Mouse (Mus musculus): Measurements from ENCODE around the gene D7Ertd443e.

D7Ertd443e gene

GRCm38 (mm10) chr7:134229899-134230298 lies 155.6 kb downstream of the D7Ertd443e start:
- in situ Hi-C loops (cut with MboI, MseI): no loop called here

- in situ Hi-C loops (cut with MboI, MseI): no loop called here
Measured at GRCm38 (mm10) chr7:134227773-134228455, 157.5 kb downstream of the D7Ertd443e start.

GRCm38 (mm10) chr7:134227101-134227500 lies 158.4 kb downstream of the D7Ertd443e start:
- in situ Hi-C loops (cut with MboI, MseI): no loop called here

GRCm38 (mm10) chr7:134226231-134226630 lies 159.2 kb downstream of the D7Ertd443e start:
- in situ Hi-C loops (cut with MboI, MseI): no loop called here

- in situ Hi-C loops (cut with MboI, MseI): no loop called here
Measured at GRCm38 (mm10) chr7:134224741-134225612, 160.5 kb downstream of the D7Ertd443e start.

GRCm38 (mm10) chr7:134224421-134224740 lies 161.1 kb downstream of the D7Ertd443e start:
- in situ Hi-C loops (cut with MboI, MseI): no loop called here

- in situ Hi-C loops (cut with MboI, MseI): no loop called here
Measured at GRCm38 (mm10) chr7:134223444-134224161, 161.9 kb downstream of the D7Ertd443e start.

Data from regulatory T cell (primary cell).